Mouse (Mus musculus) erythroblast, adult 5-6 weeks (primary cell): ENCODE data around the gene Comt. TPM values are rescaled to one million over a fixed set of nuclear protein-coding genes. Genes with fewer than 3 reads are reported as not detected.

Experiments
- ATAC-seq: replicated peaks from 2 replicates; pipeline ENCODE4 v1.8.0; 2016; ENCODE audit warnings: moderate number of reproducible peaks, mild to moderate bottlenecking, moderate TSS enrichment, inconsistent platforms; ENCODE audit not compliant: poor library complexity, low FRiP score, severe bottlenecking
- total RNA-seq, 2 experiments: library from RNA; stranded (forward) in 1 of 2; stranded (reverse) in 1 of 2; fragments of 150-400 nt in 1 of 2; fragments of 200-764, 138-1000 nt in 1 of 2; gene quantifications; 2 replicates each; pipeline versions ENCODE4 v1.2.3 to v1.2.4; 2015 to 2017; ENCODE audit warnings: low replicate concordance in 2 of 2

Comt gene
- 27.9 and 29.9 TPM in 2 replicates for total RNA-seq (2015; ENCODE audit: low replicate concordance)
- total RNA-seq (2017; ENCODE audit: low replicate concordance), result 26.8 and 29.1 TPM in 2 replicates

- ATAC-seq, result no peak
These were observed at the start of gene Comt for GRCm38 (mm10) chr16:18426802-18427280. Gene Comt, minus strand, starts transcription at chr16:18426852.

- ATAC-seq, result no peak
These were observed 47.4 kb upstream of the Comt start for GRCm38 (mm10) chr16:18474021-18474420.

GRCm38 (mm10) chr16:18472976-18473375, 46.3 kb upstream of the Comt start:
- no peak for ATAC-seq

- no peak for ATAC-seq
These were observed 45.8 kb upstream of the Comt start for GRCm38 (mm10) chr16:18472416-18472815.

GRCm38 (mm10) chr16:18471976-18472375, 45.3 kb upstream of the Comt start:
- ATAC-seq, result no peak

GRCm38 (mm10) chr16:18471381-18471955, 44.8 kb upstream of the Comt start:
- ATAC-seq, result no peak

GRCm38 (mm10) chr16:18470829-18471228, 44.2 kb upstream of the Comt start:
- no peak for ATAC-seq

GRCm38 (mm10) chr16:18464271-18464670, 37.6 kb upstream of the Comt start:
- ATAC-seq, result no peak

GRCm38 (mm10) chr16:18462598-18462997, 35.9 kb upstream of the Comt start:
- ATAC-seq, result no peak

- ATAC-seq, result no peak
These were observed 35.4 kb upstream of the Comt start for GRCm38 (mm10) chr16:18462031-18462430.

- no peak for ATAC-seq
These were observed 34.2 kb upstream of the Comt start for GRCm38 (mm10) chr16:18460826-18461225.

GRCm38 (mm10) chr16:18459955-18460370, 33.3 kb upstream of the Comt start:
- no peak for ATAC-seq

- no peak for ATAC-seq
These were observed 32.8 kb upstream of the Comt start for GRCm38 (mm10) chr16:18459335-18459954.

GRCm38 (mm10) chr16:18458661-18459060, 32.0 kb upstream of the Comt start:
- ATAC-seq, result no peak

- ATAC-seq, result no peak
These were observed 28.8 kb upstream of the Comt start for GRCm38 (mm10) chr16:18455407-18455806.

GRCm38 (mm10) chr16:18453846-18454245, 27.2 kb upstream of the Comt start:
- no peak for ATAC-seq

- ATAC-seq, result no peak
These were observed 25.8 kb upstream of the Comt start for GRCm38 (mm10) chr16:18452361-18452862.

- ATAC-seq, result no peak
These were observed 25.0 kb upstream of the Comt start for GRCm38 (mm10) chr16:18451486-18452181.

- no peak for ATAC-seq
These were observed 22.4 kb upstream of the Comt start for GRCm38 (mm10) chr16:18449005-18449404.

- no peak for ATAC-seq
These were observed 21.5 kb upstream of the Comt start for GRCm38 (mm10) chr16:18448104-18448503.

GRCm38 (mm10) chr16:18447243-18447642, 20.6 kb upstream of the Comt start:
- ATAC-seq, result no peak
